Mouse (Mus musculus) frontal cortex, postnatal 14 days (tissue): ENCODE results near the gene Nudt6.

Source experiments
- DNase-seq, 2 experiments: peaks; one replicate each; pipeline ENCODE4 v3.0.0; 2022; ENCODE audit warnings: low spot score in 2 of 2

Nudt6 gene

DNA sequence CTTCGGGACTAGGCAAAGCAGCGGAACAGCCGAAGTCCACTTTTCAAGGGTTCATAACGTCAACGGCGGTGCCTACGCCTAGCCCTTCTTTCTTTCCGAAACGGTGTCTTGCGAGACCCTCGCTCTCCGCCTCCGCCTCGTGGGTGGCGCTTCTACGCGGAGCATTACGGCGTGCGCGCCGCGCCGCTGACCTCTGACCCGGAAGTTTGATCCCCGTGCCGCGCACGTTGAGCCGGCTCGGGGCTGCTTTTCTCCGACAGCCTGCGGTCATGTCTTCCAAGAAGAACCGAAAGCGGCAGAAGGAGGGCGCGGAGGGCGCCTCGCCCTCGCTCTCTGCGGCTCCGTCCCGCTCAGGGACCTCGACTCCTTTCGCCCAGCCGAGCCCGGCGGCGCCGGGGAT, at the start of gene Nudt6:
Gene Nudt6, minus strand, starts transcription at position 140 of the 400 bp plus-strand sequence.
- DNase-seq: peak; percentile 83 to 92

DNA sequence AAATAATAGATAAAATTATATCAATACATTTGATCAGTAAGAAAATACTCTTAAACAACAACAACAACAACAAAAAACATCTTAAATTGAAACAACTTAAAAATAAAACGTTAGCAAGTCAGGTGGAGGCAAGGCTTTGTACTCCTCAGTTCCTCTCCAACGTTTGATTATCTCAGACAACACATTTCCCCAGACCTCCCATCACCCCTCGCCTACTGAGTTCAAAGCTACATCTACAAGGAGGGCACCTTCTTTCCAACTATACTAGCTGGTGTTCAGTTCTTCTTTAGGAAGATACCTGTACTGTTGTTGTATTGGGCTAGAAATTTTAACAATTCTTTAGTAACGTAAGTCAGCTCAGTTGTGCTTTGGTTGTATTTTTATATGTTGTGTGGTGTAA, 49.3 kb upstream of the Nudt6 start:
- DNase-seq: no peak

DNA sequence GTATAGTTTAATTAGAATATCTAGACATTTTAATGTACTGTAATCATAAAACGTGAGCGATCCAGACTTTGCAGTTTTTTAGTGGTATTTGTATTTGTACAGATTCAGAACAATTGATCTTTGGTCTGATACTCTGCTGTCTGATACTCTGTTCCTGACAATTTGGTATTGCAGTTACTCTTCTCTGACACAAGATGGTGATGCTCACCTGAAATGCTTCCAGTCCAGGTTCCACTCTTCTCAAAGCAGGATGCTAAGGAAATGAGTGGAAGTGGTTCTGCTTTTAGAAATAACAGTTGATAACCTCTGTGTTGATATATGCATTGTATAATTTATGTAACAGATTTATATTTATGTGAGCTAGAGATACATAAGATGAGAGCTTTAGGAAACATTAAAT, 48.2 kb upstream of the Nudt6 start:
- no peak for DNase-seq

DNA sequence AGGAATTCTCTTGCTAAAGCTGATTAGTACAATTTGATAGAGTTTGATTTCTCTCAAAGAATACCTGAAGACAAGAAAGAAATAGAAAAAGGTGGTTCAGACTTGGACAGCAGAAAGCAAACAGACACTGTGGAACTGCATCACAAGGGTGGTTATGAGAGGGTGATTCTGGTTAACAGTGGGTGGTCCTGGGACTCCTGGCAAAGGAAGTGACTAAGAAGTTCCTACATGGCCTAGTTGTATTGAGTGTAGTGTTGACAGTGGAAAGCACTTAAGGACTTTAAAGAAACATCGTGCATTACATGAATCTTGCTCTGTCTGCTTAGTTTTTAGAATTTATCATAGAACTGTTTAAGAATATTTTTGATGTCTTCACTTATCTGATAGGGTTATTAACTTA, 36.0 kb upstream of the Nudt6 start:
- DNase-seq: no peak

DNA sequence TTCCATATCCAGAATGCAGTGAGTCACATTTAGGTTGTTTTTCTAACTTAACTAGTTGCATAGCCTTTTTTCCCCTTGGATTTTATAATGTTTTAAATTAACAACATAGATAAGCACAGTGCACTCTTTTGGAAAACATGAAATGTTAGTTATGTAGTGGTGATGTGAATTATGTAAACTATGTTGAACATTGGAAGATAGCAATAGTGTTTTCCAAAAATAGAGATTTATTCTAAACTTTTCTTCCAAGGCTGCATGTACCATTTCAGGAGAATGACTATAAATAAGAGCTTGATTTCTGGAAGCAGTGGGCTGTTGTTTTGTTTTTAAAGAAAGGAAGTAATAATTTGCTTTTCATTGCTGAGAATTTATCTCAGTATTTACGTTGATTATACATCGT, 23.4 kb upstream of the Nudt6 start:
- no peak for DNase-seq

DNA sequence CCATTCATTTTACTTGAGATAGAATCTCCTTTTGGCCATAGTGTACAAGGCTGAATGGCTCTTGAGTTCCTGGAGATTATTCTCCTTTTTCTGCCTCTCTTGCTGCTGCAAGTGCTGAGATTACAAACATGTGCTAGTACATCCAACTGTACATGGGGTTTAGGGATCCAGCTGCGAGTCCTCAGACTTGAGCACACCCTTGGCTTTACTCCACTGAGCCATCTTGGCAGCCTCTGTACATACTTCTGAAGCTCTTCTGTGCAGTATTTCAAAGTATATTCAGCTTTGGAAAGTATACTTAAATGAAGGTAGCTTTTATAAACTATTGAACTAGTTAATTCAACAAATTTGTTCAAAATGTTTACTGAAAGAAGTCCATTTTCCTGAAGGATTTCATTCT, 19.8 kb upstream of the Nudt6 start:
- no peak for DNase-seq

DNA sequence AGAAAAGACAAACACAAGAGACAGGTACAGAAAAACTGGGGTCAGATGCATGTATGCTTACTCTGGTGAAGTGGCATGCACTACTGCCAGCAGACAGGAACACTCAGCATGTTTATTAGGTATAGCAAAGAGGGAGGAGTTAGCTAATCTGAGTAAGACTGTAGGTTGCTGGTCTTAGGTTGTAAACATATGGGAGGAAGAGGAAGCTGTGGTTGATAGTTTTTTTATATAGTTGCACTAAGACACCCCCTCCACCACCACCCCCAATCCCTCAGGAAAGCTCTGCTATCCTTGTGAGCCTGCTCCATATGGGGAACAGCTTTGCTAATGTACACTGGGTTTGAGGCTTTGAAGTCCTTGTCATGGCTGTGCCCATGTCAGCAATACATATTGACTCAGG, 10.3 kb upstream of the Nudt6 start:
- no peak for DNase-seq

DNA sequence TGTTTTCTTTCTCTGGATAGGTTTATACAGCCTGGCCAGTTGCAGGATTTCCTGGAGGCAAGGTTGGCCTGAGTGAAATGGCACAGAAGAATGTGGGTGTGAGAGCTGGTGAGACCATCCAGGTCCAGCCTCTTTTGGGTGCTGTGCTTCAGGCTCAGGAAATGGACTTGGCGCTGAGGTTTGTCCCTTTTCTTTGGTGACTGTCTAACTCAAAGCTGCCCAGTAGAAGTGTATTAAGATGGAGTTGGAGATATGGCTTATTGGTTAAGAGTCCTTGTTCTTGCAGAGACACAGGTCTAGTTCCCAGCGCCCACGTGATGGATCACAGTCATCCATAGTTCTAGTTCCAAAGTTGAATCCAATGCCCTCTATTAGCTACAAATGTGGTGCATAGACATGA, 6.1 kb upstream of the Nudt6 start:
- DNase-seq: no peak

DNA sequence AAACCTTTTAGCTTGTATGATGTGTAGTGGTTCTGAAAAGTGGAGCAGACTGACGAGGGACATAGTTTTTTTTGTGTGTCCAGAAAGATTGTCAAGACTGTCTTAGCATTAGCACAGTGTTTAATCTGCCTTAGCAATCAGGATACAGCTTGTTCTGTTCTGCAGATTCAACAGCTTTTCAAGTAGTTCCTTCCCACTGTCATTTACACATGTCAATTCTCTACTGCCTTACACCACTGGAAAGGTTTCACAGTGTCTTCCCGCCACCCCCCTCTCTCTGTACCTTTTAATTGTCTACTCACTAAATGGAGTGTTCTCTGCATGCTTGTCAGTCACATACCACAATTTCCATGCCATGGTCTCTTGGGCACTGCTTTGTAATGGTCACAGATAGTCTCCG, 1.2 kb upstream of the Nudt6 start:
- no peak for DNase-seq

DNA sequence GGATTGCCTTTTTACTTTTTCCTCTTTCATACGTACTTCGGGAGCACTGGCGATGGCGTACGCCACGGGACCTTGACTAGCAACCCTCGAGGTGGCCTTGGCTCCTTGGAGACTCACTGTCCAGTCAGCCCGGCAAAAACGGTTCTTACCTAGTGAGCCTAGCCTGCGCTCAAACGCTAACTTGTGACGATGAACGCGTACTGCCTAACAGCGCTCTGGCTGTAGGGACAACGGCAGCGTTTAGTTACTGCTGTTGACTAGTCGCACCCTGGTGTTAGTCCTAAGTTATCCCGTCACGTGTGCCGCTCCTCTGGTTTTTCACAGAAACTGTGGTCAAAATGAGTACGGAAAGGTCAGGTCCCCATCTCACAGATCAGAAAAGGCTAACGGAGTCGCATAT, 630 bp upstream of the Nudt6 start:
- DNase-seq: peak in 1 of 2 experiments; percentile 34

DNA sequence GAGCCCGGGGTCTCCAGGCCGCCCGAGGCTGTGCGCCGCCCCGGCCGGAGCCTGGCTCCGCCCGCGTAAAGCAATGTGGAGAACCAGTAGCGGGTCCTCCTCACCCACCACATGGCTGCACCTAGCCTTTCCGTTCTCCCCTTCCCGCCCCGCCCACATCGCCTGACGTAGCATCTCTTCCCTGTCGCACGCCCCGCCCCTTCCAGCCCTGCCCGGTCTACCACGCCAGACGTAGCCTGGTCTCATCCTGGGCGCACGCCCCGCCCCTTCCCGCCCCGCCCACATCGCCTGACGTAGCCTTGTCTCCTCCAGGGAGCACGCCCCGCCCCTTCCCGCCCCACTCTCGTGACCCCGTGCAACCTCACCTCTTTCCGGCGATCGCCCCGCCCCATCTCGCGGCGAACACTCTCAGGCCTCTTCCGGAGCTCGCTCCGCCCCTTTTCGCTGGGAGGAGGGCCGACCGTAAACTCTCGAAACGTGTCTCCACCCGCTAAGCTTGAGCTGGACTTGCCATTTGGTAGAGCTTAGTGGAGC, 486 bp downstream of the Nudt6 start, which contains the start of gene Spata5:
Gene Spata5, plus strand, starts transcription at position 439 of the 534 bp plus-strand sequence.
- peak; percentile 95 to 96 for DNase-seq

DNA sequence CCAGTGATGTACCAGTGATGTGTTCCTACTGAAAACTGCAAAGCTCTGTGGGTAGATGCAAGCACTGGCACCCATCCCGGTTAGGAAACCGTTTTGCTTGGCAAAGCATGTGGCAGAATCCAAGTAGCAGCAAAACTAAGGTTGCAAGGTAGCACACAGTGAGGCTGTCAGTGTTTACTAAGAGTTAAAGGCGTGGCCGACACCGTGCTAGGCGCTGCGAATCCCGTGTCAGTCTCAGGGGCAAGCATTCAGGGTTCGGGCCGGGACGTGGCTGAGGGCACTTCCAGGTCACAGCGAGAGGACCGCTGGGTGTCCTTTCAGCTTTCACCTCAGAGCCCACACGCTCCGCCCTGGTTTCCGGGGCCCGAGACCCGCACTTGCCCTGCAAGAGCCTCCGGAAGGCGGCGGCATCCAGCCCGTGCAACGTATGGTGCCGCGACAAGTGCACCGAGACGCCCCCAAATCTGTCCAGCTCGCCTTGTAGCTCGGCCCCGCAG, 1.0 kb downstream of the Nudt6 start:
- peak in 1 of 2 experiments; percentile 62 for DNase-seq

DNA sequence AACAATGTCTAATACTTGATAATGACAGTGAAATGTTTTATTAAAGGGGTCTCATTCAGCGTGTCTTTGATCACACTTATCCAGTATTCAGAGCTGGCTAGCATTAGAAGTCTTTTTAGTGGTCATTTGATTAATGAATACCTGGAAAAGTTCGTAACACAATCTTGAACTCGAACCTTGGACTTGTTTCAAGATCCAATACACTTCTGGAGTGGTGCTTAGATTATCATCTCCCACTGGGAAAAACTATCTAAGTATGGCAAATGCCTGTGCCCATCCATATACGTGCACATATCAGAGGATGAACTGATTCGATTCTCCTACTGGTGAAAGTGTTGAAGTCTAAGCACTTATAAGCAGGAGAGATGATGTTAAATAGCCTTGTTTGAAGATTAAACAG, 1.7 kb downstream of the Nudt6 start:
- no peak for DNase-seq

DNA sequence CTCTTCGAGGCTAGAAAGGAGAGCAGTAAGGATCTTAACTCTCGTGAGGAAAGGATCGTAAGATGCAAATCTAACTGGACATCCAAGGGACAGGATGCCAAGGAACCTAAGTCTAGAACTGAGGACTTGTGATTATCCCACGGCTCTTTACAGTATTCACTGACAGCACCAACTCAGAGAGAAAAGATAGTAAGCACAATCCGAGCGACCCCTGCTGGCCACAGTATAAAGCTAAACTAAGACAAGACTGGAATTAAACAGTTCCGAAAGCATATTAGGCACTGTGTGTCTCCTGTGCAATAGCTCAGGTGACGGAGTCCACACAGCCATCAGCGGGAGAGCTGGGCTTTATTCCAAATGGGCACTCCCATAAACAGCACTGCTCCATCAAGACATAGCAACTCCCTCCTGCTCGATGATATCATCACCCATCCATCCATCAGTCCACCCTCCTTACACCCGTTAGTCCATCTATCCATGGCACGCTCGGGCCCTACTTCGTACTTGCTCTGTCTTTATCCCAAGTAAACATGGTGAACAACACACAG, 5.5 kb downstream of the Nudt6 start:
- peak; percentile 44 to 82 for DNase-seq

DNA sequence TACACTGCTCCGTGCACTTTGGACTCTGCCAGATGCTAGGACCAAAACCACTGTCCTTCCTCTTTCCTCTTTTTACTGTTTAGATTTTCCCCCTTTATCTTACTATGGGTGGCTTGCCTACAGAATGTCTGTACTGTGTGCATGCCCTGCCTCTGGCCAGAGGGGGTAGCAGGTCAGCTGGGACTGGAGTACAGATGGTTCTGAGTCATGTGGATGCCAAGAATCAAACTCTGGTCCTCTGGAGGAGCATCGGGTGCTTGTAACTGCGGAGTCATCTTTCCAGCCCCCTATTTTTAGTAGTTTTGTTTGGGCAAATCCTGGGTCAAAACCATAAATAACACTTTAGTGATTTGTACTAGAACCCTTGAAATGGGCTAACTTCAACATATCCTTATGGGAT, 6.6 kb downstream of the Nudt6 start:
- no peak for DNase-seq

DNA sequence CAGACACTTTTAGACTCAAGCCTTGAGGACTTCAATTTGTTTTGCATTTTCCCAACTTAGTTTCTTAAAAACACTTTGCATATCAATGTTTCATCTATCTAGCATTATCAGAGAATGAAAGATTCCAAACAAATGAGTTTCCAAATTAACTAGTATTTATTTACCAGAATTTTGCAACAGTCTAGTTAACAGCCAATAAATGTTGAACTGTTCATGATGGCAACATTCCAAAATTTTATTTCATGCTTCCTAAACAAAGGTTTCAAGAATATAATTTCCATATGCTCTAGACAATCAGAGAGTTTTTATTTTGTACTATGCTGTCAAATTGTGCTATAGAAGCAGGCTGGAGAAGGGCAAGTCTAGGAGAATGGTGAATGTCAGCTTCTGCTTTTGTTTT, 12.4 kb downstream of the Nudt6 start:
- DNase-seq: no peak

DNA sequence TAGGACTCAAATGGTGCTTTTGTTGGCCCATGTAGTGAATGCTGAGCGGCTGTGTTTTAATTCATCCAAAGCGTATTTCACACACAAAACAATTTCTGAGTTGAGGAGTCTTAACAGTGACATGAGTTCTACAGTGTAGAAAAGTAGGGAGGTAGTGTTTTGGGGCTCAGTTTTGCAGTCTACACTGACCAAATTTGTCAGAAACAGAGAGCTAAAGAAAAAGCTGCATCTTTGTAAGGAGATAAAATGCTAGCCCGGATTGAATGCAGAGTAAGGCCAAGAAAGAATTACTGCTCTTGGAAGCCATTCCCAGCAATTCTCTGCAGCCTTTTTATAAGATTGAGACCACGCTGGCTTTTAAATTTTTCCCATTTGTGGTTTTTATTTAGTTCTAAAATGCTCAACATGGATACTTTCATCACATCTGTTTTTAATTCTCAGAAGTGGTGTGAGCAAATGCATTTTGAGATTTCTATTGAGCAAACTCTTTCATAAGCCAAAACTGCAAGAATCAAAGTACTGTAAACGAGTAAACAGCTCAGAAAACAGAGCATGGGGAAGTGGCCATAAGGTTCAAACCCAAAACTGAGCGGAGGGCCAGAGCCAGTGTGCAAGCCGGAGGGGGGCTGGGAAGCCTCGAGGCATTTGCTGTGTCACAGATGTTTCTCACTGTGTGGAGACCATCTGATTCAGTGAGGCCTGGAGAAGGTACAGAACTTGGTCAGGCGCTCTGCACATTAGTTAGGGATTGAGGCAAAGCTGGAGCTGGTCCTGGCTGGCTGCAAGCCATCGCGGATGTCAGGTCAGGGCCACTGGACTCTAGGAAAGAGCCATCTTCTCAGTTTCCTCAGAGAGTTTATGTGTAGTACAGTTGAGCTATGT, 18.0 kb downstream of the Nudt6 start:
- DNase-seq: no peak

DNA sequence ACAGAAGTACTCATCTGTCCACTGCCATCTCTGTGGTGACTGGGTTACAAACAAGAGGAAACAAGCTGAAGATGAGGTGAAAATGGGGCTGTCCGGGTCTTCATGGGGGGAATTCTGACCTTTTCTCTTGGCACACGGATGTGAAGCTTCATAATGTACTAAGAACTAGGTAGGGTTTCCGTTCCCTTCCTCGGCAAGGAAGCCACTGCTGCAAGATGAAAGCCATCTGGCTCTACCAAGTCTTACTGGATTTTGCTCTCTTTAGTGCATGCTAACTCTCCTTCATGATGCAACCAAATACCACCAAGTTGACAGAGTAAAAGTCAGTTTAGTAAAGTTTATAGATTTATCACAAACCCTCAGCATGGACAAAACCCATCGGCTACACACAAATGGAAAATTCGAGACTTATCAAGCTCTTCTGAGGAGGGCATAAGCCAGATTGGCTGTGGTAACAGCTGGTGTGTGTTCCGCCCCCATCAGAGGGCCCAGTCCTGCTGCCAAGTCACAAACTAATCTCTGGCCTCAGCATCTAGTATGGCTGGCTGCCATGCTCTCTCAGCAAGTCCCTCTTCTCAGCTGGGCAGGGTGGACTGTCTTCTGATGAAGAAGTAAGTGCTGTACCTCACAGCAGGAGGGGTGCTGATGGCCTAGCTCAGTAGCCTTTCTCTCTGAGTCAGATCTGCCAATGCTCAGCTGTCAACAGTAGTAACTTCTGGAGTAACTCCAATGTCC, 21.2 kb downstream of the Nudt6 start:
- DNase-seq: no peak

DNA sequence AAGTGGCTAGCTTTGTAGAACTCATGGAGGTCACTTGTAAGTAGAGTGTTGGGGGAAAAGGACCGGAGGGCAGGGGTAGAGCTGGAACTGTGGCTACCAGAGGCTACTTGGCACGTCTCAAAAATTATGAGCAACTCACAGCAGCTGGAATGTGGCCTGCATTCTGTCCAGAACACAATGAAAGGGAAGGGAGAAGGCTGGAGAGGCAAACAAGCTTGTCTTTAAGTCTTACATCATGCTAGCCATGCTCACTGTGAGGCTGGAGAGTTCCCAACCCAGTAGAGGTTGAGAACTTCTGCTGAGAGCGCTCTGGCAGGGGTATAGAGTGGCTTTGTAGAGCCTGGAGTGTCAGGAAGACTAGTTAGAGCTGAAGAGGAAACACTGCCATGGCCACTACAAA, 22.4 kb downstream of the Nudt6 start:
- no peak for DNase-seq

DNA sequence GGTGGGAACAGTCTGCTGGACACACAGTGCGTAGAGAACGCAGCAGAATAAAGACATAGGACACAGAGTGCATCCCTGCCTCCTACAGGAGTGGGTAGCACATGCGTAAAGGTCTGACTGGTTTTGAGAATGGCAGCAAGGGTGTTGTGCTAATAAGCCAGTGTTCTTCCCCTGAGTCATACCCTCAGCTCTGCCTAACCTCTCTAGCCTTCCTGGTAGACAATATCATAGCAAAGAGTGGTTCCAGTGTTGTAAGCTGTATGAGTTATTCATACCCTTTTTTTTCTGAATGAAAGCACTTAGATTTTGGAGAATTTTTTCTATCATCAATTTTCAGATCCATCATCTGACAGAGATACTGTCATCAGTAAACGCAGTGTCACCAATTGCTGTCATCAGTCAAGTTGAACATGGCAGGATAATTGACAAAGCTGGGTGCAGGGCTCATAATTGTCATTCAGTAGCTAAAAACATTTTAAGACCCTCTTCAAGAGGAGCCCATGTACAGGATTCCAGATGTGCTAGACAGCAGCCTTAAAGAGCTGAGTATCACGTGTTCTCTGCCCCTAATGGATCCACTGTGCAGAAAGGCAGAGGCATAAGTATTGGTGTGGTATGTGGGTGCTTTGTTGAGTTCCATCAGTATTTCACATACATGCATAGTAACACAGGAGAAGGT, 22.9 kb downstream of the Nudt6 start:
- no peak for DNase-seq

DNA sequence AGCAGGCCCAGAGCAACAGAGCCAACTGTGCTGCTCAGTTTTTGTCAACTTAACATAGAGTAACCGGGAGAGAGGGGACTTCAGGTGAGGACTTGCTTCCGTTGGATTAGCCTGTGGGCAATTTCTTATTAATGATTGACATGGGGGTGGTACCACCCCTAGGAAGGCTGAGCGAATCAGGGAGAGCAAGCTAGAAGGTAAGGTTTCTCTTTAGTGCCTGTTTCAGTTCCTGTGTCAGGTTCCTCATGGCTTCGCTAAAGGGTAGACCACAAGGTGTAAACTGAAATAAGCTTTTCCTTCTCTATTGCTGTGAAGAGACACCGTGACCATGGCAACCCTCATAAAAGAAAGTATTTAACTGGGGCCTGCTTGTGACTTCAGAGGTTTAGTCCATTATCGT, 32.7 kb downstream of the Nudt6 start:
- no peak for DNase-seq
